Mouse (Mus musculus) G1E (cell line): Measurements from ENCODE around the gene Ikbkg. TPM values are rescaled to one million over a fixed set of nuclear protein-coding genes. Genes with fewer than 3 reads are reported as not detected.
"Not testable (repeated sequence)": the region's sequence is repeated elsewhere in the genome, so short reads cannot be mapped to it uniquely, and the experiment has no call there.

Experiments used
- ATAC-seq: 2 replicates; pipeline ENCODE4 v1.8.0; 2016; ENCODE audit warnings: mild to moderate bottlenecking; ENCODE audit not compliant: insufficient number of reproducible peaks, poor library complexity, low FRiP score, severe bottlenecking; ENCODE audit errors: extremely low read depth
- DNase-seq: peaks from one replicate; pipeline ENCODE4 v3.0.0; 2012; ENCODE audit warnings: low spot score
- H3K27me3 ChIP-seq: 2 replicates; pipeline ENCODE4 v1.6.1; 2012; ENCODE audit warnings: mild to moderate bottlenecking, low read length, inconsistent platforms; ENCODE audit not compliant: insufficient read depth
- H3K36me3 ChIP-seq: replicated peaks from 2 replicates; pipeline ENCODE3; 2012; ENCODE audit warnings: mild to moderate bottlenecking, inconsistent platforms
- H3K4me1 ChIP-seq: 2 replicates; pipeline ENCODE4 v1.6.1; 2012; ENCODE audit warnings: low read depth, low read length, inconsistent platforms, mixed read lengths; ENCODE audit not compliant: insufficient read depth
- H3K4me3 ChIP-seq: 2 replicates; pipeline ENCODE4 v1.5.1; 2012; ENCODE audit warnings: low read depth, mild to moderate bottlenecking, inconsistent platforms, low read length, moderate library complexity, mixed read lengths
- H3K9me3 ChIP-seq: replicated peaks from 2 replicates; pipeline ENCODE4 v1.6.1; 2012; ENCODE audit warnings: inconsistent platforms
- CTCF ChIP-seq: IDR thresholded peaks from 2 replicates; pipeline ENCODE4 v1.5.1; 2012; ENCODE audit warnings: low read depth, low read length, inconsistent platforms, mixed read lengths
- GATA1 ChIP-seq: IDR thresholded peaks from 2 replicates; pipeline ENCODE4 v1.6.1; 2012; ENCODE audit warnings: borderline replicate concordance, low read length, inconsistent platforms, mixed read lengths
- GATA2 ChIP-seq: IDR thresholded peaks from 2 replicates; pipeline ENCODE4 v1.6.1; 2012; ENCODE audit warnings: low read depth, low read length, inconsistent platforms, borderline replicate concordance
- POLR2AphosphoS5 ChIP-seq: IDR thresholded peaks from 2 replicates; pipeline ENCODE4 v1.6.1; 2012; ENCODE audit warnings: low read depth, low read length, inconsistent platforms; ENCODE audit not compliant: insufficient replicate concordance
- TAL1 ChIP-seq: conservative IDR thresholded peaks from 2 replicates; pipeline ENCODE4 v1.6.1; 2012; ENCODE audit warnings: low read depth, low read length, inconsistent platforms, mixed read lengths
- polyA plus RNA-seq: library from polyadenylated mRNA; stranded (reverse); fragments of >175 nt; gene quantifications from 2 replicates; pipeline ENCODE4 v1.2.3, GENCODE M21; 2012
- total RNA-seq, 2 experiments: library from RNA; stranded (forward) in 1 of 2; stranded (reverse) in 1 of 2; fragments of 200-1000 nt in 1 of 2; fragments of >200 nt in 1 of 2; fragmentation: Nextera tagmentation in 1 of 2; gene quantifications; 2 replicates each; pipeline ENCODE4 v1.2.3; 2014 to 2017

The Ikbkg gene
- total RNA-seq (2014; fragmentation: Nextera tagmentation) (21.2 and 29.1 TPM in 2 replicates), total RNA-seq (2017) (42.3 and 50.9 TPM in 2 replicates), polyA plus RNA-seq (19.5 and 23.7 TPM in 2 replicates)

DNA sequence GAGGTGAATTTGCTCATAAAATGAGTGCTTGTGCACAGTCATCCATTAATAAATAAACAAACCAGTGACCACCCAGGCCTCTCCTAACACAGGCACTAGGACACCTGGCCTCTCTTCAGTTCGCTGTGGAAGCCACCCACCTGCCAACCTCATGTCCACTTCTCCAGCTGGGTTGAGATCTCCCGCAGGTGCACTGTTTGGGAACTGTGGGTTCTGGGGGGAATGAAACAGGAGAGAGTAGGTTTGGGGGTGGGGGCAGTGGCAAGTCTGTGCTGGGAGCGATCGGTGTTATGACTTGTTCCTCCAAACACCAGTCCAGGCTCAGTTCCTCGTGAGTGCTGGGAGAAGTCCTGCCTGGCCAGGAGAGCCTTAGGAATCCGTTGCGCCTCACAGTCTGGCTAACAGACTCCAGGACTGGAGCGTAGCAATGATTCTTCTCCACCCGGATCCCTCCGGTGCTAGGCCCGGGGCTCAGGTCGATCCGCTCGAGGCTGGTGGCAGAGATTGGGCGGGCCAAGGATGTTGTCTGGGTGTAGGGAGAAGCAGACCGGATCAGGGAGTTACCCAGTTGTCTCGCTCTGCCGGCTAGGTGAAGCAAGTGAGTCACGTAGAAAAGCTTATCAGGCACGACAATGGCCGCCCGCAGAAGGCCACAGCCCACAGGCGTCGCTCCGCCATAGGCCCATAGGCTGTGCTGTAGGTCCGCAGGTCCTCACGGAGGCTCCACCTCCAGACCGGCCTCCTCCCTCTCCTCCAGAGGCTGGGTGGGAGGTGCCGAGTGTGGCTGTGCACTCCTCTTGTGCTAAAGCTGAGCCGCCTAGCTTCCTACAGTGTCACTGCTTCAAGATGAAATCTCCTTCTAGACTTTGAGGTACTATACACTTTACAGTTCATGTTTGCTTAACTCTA lies at the start of gene Ikbkg, which contains the start of gene Fam3a:
Gene Ikbkg (plus strand): TSS at position 756 of the 909 bp plus-strand sequence.
Gene Fam3a (minus strand): TSS at position 738 of the 909 bp plus-strand sequence.
- no peaks in the 10 kb centered on the region for H3K9me3 ChIP-seq
- TF ChIP-seq GATA2 (no peak), GATA1 (no peak), CTCF (no peak), POLR2AphosphoS5 (no peak), TAL1 (no peak)
- H3K36me3 ChIP-seq, result peaks cover 19% of the 10 kb centered on the region
- peak; percentile 97 for ATAC-seq
- peak within 1 kb of the TSS; percentile 76 for H3K4me3 ChIP-seq
- H3K4me1 ChIP-seq, result peaks cover 16% of the 10 kb centered on the region
- peak; percentile 75 for DNase-seq
- no peaks in the 10 kb centered on the region for H3K27me3 ChIP-seq

DNA sequence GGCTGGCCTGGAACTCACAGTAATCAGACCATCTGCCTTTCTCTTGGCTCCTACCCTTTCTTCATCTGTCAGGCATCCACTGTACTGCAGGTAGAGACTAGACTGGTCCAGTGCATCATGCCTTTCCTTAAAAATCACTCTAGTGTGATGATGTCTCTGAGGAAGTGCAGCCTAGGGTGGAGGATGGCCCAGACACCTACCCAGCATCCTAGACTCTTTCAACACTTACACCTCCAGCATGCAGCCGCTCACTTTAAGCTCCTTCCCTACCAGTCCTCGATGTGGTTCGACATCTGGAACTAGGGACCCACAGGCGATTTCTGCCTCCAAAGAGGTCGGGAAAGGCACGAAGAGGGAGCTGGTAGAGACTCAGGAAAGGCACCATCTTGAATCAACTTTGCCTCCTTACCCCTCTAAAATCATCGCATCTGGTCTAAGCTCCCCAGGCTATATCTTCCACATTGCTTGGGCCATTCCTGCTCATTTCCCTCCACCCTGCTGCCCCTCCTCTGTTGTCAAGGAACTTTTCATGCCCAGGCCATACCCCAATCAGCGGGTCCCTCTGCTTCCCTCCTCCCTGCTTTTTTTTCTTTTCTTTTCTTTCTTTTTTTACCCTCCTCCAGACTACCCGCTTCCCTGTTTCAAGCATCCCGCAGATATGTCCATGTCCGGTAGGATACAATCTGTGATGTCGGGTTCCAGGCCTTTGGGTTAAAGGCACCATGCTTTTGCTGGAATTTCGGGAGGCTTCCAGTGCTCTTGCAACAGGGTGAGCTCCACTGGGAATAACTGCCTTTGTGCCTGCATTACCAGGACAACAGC lies 40.2 kb upstream of the Ikbkg start:
- Histone ChIP-seq H3K27me3 (no peaks in the 10 kb centered on the region), H3K4me1 (peaks cover 6% of the 10 kb centered on the region), H3K9me3 (no peaks in the 10 kb centered on the region), H3K4me3 (peak overlapping the region; percentile 70), H3K36me3 (no peaks in the 10 kb centered on the region)
- ATAC-seq, result no peak
- no peak for DNase-seq
- TF ChIP-seq CTCF (no peak), TAL1 (no peak)

DNA sequence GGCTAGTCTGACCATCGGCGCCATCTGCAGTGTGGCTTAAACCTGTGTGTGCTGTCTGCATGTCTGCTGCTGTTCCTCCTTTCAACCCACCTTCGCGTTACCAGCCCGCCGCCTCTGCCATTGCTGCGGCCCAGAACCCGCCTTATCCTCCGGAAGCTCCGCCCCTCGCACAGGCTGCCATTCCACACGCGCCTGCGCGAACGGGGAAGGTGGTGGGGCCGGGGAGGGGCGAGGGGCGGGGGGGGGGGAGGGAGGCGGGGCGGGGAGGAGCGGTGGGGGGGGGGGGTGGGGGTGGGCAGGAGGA lies 39.7 kb upstream of the Ikbkg start, which contains the start of gene Lage3:
Gene Lage3 (minus strand): TSS at position 152 of the 304 bp plus-strand sequence.
- ATAC-seq (peak; percentile 60), DNase-seq (peak; percentile 64)
- Histone ChIP-seq H3K36me3 (no peaks in the 10 kb centered on the region), H3K4me1 (peaks cover 6% of the 10 kb centered on the region), H3K27me3 (no peaks in the 10 kb centered on the region), H3K9me3 (no peaks in the 10 kb centered on the region), H3K4me3 (peak within 1 kb of the TSS; percentile 70)
- TF ChIP-seq CTCF (no peak), GATA1 (no peak), GATA2 (no peak), TAL1 (no peak), POLR2AphosphoS5 (no peak)

DNA sequence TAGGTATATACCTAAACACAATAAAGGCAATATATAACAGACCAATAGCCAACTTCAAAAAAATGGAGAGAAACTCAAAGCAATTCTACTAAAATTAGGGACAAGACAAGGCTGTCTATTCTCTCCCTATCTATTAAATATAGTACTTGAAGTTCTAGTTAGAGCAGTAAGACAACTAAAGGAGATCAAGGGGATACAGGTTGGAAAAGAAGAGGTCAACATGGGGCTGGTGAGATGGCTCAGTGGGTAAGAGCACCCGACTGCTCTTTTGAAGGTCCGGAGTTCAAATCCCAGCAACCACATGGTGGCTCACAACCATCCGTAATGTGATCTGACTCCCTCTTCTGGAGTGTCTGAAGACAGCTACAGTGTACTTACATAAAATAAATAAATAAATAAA lies 36.0 kb upstream of the Ikbkg start:
- not testable (repeated sequence) for H3K4me3 ChIP-seq, DNase-seq, H3K9me3 ChIP-seq, ATAC-seq, H3K27me3 ChIP-seq, H3K36me3 ChIP-seq, H3K4me1 ChIP-seq

DNA sequence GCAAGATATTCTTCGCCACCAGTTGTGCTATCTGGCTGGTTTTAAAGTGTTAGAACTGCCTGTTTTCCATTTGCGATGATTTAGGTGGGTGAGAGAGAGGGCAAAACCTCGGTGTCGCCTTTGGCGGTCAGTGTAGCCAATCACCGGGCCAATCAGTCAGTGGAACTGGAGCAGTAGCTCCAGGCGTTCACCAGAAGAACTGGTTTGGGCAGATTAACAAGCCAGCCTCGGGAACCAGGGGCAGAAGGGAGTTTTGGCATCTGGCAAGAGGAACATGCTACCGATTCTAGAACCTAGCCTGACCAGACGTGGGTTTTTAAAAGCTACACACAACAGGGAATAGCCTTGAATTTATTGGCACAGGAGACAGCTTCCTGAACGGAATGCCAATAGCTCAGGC lies 33.9 kb upstream of the Ikbkg start:
- Histone ChIP-seq H3K9me3 (no peaks in the 10 kb centered on the region), H3K27me3 (peaks cover 4% of the 10 kb centered on the region; the same call in 1 of the 2 replicates)
- ATAC-seq, result no peak

DNA sequence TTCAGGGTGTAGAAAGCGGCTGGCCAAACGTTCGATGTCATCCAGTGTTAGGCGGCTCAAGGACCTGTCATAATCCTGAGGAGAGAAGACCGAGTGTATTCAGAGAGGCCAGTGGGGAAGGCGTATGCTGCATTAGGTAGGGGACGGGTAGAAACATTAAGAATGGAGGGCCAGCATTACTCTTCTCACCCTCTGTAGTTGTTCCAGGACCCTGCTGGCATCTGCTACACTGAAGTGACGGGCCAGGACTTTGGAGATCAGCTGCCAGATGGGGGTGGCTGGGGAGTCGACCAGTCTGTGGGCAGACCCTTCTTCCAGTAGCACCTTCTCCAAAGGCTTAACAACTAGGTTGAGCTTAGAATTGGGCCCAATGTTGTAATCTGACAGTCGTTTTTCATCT lies 25.6 kb upstream of the Ikbkg start:
- peaks cover 30% of the 10 kb centered on the region for H3K4me1 ChIP-seq
- H3K27me3 ChIP-seq, result no peaks in the 10 kb centered on the region
- TF ChIP-seq GATA2, result no peak
- no peak for TF ChIP-seq TAL1
- TF ChIP-seq POLR2AphosphoS5, result no peak
- no peak for TF ChIP-seq GATA1
- no peak for TF ChIP-seq CTCF
- DNase-seq (no peak), ATAC-seq (no peak)
- no peaks in the 10 kb centered on the region for H3K9me3 ChIP-seq
- H3K4me3 ChIP-seq, result peak overlapping the region; percentile 79
- peaks cover 42% of the 10 kb centered on the region for H3K36me3 ChIP-seq

More for the DNA sequence above, 33.9 kb upstream of the Ikbkg start:
- H3K4me1 ChIP-seq, result no peaks in the 10 kb centered on the region
- no peak for TF ChIP-seq TAL1
- TF ChIP-seq POLR2AphosphoS5, result no peak
- TF ChIP-seq GATA2, result no peak
- TF ChIP-seq CTCF, result no peak
- TF ChIP-seq GATA1, result no peak
- no peak for DNase-seq
- H3K36me3 ChIP-seq, result no peaks in the 10 kb centered on the region
- no peak overlapping the region for H3K4me3 ChIP-seq
